ENCODE assay signal across 8 mouse cellular contexts in genomic region chr2:135387990-135388389, GRCm38 (mm10).
DNase-seq lines count a peak whose midpoint lies in the region; ATAC-seq and TF ChIP-seq lines count a peak whose summit lies in the region.

No protein-coding gene starts in this region.

- intact Hi-C loops in left cerebral cortex, postnatal 14 days (cut with DNase I): no loop called here

- DNase-seq in hindbrain, embryonic 11.5 days (ENCODE audit: low spot score): peak; percentile 27
- DNase-seq in 3T3-L1 (ENCODE audit: low read depth, low spot score) (peak; percentile 64), ES-E14 (ENCODE audit: low read depth, low spot score) (peak; percentile 49)
- peak; percentile 68 to 71 for DNase-seq in cerebellum, postnatal 14 days
- DNase-seq in left cerebral cortex, postnatal 14 days (ENCODE audit: low spot score in 2 of 2): peak; percentile 9 to 27
- DNase-seq in neural tube, embryonic 10.5 days (ENCODE audit: extremely low spot score, low spot score): no peak

- 58% methylated on average over 9 of the region's 9 CpGs for WGBS in hindbrain, embryonic 11.5 days
- 61% methylated on average over 9 of the region's 9 CpGs for WGBS in hindbrain, embryonic 16.5 days

- in situ Hi-C loops in ES-E14 (cut with MboI; ENCODE audit: low sequenced_read_pairs in 2 of 2, unreplicated experiment in 2 of 2): loop anchor here in 1 of 2 experiments (25.0 kb wide), 1 partner anchor 549 kb away; no protein-coding TSS in a partner anchor

- H3K4me2 ChIP-seq in hindbrain, embryonic 11.5 days (replicated peaks; ENCODE audit: low read depth, low read length): no peak overlapping the region
- H3K4me2 ChIP-seq in hindbrain, embryonic 16.5 days (ENCODE audit: low read length): no peak overlapping the region

- no peaks in the 10 kb centered on the region for H3K27me3 ChIP-seq in hindbrain, embryonic 11.5 days (ENCODE audit: control insufficient read depth, insufficient read depth, low read length)
- H3K27me3 ChIP-seq in hindbrain, embryonic 16.5 days (replicated peaks; ENCODE audit: control insufficient read depth, insufficient read depth, low read length): no peaks in the 10 kb centered on the region

- H3K4me3 ChIP-seq in hindbrain, embryonic 11.5 days (ENCODE audit: low read depth, low read length): no peak overlapping the region
- no peak overlapping the region for H3K4me3 ChIP-seq in hindbrain, embryonic 16.5 days (ENCODE audit: low read length)
- no peak overlapping the region for H3K4me3 ChIP-seq in ES-E14 (ENCODE audit: insufficient read depth in 1 of 2, low read depth in 1 of 2, low read length in 2 of 2, poor library complexity in 1 of 2, severe bottlenecking in 1 of 2)

- no peak for ATAC-seq in hindbrain, embryonic 11.5 days (ENCODE audit: low FRiP score)
- no peak for ATAC-seq in hindbrain, embryonic 16.5 days
- no peak for ATAC-seq in activated CD4-positive, CD25-positive, alpha-beta regulatory T cell, adult 4 months

- H3K9ac ChIP-seq in hindbrain, embryonic 11.5 days (ENCODE audit: low read depth, low read length): no peak overlapping the region
- no peak overlapping the region for H3K9ac ChIP-seq in hindbrain, embryonic 16.5 days (ENCODE audit: low read depth, low read length)
- H3K9ac ChIP-seq in ES-E14 (ENCODE audit: insufficient read depth, low read depth, low read length, poor library complexity, severe bottlenecking): no peak overlapping the region

- no peaks in the 10 kb centered on the region for H3K4me1 ChIP-seq in hindbrain, embryonic 11.5 days (replicated peaks; ENCODE audit: control insufficient read depth, insufficient read depth, low read length)
- no peaks in the 10 kb centered on the region for H3K4me1 ChIP-seq in hindbrain, embryonic 16.5 days (ENCODE audit: control insufficient read depth, insufficient read depth, low read depth, low read length)
- no peaks in the 10 kb centered on the region for H3K4me1 ChIP-seq in ES-E14 (ENCODE audit: control insufficient read depth in 2 of 2, insufficient read depth in 2 of 2, low read length in 2 of 2, poor library complexity in 1 of 2)

- no peaks in the 10 kb centered on the region for H3K36me3 ChIP-seq in hindbrain, embryonic 11.5 days (ENCODE audit: control insufficient read depth, insufficient read depth, low read length)
- H3K36me3 ChIP-seq in hindbrain, embryonic 16.5 days (ENCODE audit: control insufficient read depth, insufficient read depth, low read length): 0 out of 2 replicates have a peak, but pooled peaks cover 2% of the 10 kb centered on the region
- no peaks in the 10 kb centered on the region for H3K36me3 ChIP-seq in ES-E14 (ENCODE audit: control insufficient read depth, insufficient read depth, low read length, poor library complexity, severe bottlenecking)

- H3K9me3 ChIP-seq in hindbrain, embryonic 11.5 days (ENCODE audit: control insufficient read depth, low read length): no peaks in the 10 kb centered on the region
- no peaks in the 10 kb centered on the region for H3K9me3 ChIP-seq in hindbrain, embryonic 16.5 days (ENCODE audit: control insufficient read depth, low read length)
- H3K9me3 ChIP-seq in ES-E14 (ENCODE audit: control insufficient read depth, insufficient read depth, low read depth, low read length): no peaks in the 10 kb centered on the region

- no peak overlapping the region for H3K27ac ChIP-seq in hindbrain, embryonic 11.5 days (ENCODE audit: low read depth, low read length)
- no peak overlapping the region for H3K27ac ChIP-seq in hindbrain, embryonic 16.5 days (ENCODE audit: low read depth, low read length)
- no peak overlapping the region for H3K27ac ChIP-seq in ES-E14 (ENCODE audit: insufficient read depth, low read depth, low read length, poor library complexity, severe bottlenecking)

TF ChIP-seq in ES-E14, 5 proteins besides CTCF, POLR2A, EP300 and RAD21:
- TF ChIP-seq MAFK (IDR thresholded peaks at IDR 0.05; ENCODE audit: insufficient read depth, low read depth, low read length) (no peak), ZC3H11A (IDR thresholded peaks at IDR 0.05; ENCODE audit: borderline replicate concordance, low read depth, low read length) (0 out of 2 replicates have a peak, but pooled peaks have one; percentile 55)
